Mouse (Mus musculus): ENCODE data around the gene Ldlrad2.
A peak's percentile ranks its signal among the peaks of the same experiment; 100 is the strongest.

Gene Ldlrad2

GRCm38 (mm10) chr4:137553466-137553865, 20.9 kb downstream of the Ldlrad2 start:
- DNase-seq (ENCODE audit: low spot score in 2 of 2) = no peak

DNA sequence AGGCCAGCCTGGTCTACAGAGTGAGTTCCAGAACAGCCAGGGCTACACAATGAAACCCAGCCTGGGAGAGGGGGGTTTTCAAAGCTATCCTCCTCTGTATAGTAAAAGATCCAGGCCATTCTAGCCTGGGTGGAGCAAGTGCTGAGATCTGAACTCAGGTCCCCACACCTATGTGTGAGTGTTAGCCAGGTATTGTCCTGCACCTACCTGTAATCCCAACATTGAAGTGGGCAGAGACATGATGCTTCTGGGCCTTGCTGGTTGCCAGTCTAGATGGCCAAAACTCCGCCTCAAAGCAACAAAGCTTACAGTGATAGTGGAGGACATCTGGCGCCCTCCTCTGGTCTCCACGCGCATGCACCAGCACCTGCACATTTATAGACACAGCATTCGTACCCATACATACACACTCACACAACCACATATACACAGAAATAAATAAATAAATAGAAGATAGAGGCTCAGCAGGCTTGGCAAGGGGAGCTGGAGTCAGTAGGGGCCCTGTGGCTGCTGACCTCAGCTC, 28.3 kb downstream of the Ldlrad2 start:
- peak in 1 of 2 experiments; percentile 25 for DNase-seq (ENCODE audit: low spot score in 2 of 2)

GRCm38 (mm10) chr4:137545568-137545967, 28.8 kb downstream of the Ldlrad2 start:
- DNase-seq (ENCODE audit: low spot score in 2 of 2) = no peak

DNA sequence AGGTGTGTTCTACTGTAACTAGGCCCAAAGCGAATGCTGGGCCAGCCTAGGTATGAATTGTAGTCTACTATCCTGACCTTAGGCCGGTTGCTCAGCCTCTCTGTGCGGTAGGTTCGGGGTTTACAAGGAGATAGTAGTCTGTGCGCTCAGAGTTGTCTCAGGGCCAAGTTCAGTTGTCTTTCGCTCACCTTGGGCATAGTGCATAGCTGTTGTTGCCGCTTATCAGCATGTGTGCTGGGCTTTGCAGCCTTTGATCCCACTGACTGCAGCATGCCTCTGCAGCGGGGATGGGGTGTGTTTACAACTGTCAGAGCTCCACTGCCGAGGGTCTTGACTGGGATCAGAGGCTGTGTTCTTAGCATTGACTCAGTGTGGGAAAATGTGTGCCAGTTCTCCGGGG, 31.4 kb downstream of the Ldlrad2 start:
- no peak for DNase-seq (ENCODE audit: low spot score in 2 of 2)

DNA sequence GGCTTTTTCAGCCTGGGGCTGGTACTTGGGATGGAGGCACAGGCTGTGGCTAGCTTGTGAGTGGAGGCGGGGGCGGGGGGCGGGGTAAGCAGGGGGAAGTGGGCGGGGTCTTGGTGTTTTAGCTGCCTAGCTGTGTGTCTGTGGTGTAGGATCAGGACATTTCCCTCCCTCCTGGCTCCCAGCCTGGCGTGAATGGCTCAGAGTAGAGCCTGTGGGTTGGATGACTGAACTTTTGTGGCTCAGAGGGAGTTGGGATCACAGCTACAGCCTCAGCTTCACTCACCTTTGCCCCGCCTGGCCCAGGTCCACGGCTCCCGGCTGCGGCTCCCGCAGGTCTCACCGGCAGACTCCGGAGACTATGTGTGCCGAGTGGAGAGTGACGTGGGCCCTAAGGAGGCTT, 34.0 kb downstream of the Ldlrad2 start:
- DNase-seq (ENCODE audit: low spot score in 2 of 2) = no peak

DNA sequence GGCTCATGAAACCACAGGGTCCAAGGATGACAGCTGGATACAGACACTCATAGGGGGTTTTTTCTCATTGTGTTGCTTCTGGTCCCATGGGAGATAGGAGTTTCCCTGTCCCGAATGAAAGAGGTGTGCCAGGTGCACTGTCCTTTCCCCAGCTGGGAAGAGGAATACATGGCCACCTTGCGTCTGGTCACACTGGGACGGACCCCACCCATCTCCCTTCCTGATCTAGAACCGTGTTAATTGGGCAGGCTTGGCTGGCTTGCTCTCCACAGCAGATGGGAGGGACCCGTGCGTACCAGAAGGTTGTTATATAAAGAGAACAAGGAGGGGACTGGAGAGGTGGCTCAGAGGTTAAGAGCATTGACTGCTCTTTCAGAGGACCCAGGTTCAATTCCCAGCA, 46.5 kb downstream of the Ldlrad2 start:
- no peak for DNase-seq (ENCODE audit: low spot score in 2 of 2)

DNA sequence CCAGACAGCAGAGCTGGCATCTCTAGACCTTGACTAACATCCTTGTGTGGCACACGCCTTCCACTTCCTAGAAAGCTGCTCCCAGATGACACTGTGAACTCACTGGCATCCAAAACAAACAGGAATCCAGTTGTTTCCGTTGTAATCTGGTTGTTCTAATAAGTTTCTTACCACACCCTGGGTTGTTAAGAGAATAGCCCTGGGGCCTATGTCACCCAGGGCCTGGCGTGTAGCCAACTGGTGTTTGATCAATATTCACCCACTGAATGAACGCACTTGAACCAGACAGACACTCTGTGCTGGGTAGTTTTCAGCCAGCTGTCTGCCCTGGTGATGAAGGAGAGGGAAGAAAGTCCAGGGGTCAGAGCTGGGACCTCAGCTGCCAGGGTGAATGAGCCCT, 47.0 kb downstream of the Ldlrad2 start:
- no peak for DNase-seq (ENCODE audit: low spot score in 2 of 2)

DNA sequence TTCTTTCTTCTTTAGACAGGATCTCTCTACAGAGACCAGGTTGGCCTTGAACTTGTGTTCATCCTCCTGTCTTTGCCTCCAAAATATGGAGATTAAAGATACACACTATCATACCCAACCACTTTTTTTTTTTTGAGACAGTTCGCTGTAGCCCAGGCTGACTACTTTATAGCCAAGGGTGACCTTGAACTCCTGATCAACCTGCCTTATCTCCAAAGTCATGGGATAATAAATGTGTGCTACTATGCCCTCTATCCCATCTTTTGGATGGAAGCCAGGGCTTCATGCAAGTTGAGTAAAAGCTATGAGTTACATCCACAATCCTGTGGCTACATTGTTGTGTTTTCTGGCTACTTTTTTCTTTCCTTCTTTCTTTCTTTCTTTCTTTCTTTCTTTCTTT, 48.9 kb downstream of the Ldlrad2 start:
- no peak for DNase-seq (ENCODE audit: low spot score in 2 of 2)

Measured in frontal cortex, postnatal 10 days (tissue).